Mouse (Mus musculus) left cerebral cortex, postnatal 36 days (tissue): ENCODE results near the gene Rims1. TPM values are rescaled to one million over a fixed set of nuclear protein-coding genes. Genes with fewer than 3 reads are reported as not detected.

Experiments
- DNase-seq, 2 experiments: peaks; one replicate each; pipeline ENCODE4 v3.0.0; 2021 to 2022; ENCODE audit warnings: low spot score in 2 of 2, mixed read lengths in 1 of 2
- intact Hi-C: fragments of 180-260 bp; cut with DNase I; formaldehyde crosslinking; loops from one replicate; pipeline ENCODE4 v1.15.1; 2025
- total RNA-seq, 2 experiments: library from RNA; stranded (reverse); gene quantifications; 2 replicates each; pipeline ENCODE4 v1.2.3; 2021

Rims1 gene
- total RNA-seq, 2 experiments from 2014 or later, result 406 to 441 TPM

DNA sequence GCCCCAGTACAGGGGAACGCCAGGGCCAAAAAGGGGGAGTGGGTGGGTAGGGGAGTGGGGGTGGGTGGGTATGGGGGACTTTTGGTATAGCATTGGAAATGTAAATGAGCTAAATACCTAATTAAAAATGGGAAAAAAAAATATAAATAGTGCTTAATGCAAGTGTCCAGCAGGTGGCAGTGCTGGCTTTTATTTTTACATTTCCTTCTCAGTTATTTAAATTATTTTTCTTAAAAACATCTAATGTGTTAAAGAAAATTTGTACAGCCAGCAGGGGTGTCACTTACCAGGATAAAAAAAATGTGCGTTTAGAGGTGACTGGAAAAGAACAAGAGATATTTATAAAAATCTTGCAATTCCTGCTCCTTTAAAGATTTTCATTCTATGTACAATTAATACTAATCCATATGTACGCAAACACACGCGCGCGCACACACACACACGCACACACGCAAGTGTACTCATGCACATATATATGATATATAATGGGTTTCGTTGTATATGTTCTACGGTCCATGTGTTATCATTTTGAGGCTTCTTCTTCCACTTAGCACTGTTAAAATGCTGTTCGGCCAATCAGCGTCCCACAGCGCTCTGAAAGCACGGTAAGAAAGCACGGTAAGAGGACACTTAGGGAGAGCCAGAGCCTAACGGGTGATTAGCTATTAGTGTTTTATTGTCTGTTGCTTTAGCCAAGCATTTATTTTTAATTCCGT lies 201.3 kb downstream of the Rims1 start:
- DNase-seq, result no peak

DNA sequence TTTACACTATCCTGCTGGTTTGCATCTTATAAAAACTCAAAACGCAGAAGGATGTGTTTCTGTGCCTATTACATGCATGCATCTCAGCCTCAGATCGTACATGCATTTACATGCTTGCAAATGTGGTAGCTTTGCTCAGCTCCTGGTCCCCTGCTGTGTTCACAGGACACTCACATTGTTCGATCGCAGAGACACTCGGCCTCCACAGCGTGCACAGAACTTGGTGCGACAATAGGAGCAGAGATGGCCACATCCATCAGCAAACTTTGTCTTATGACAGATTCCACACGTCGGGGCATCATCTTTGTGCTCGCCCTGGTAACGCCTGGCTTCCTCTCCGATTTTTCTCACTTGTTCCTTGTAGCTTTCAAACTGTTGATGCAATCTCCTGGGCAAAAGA lies 209.6 kb downstream of the Rims1 start:
- intact Hi-C loops, result no loop called here
- DNase-seq, result no peak

More for the DNA sequence above, 201.3 kb downstream of the Rims1 start:
- intact Hi-C loops, result loop anchor here (5.0 to 10.0 kb wide), 3 partner anchors 458 to 680 kb away; no protein-coding TSS in a partner anchor

DNA sequence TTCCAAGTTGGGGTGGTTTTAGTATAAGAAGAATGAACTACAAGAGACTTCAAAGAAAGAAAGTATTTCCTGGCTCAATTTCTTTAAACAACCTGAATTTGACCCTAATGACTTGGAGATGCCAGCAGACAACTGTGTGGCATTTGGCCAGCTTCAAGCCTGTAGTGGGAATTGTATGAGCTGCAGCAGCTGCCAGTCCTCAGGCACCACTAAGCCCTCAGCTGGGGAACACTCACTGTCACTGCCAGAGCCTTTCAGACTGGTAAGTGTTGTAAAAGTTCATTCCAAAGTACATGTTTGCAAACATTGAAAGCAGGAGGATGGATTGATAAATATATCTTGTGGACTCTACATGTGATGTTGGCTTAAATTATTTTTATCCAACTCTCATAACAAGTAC lies 211.0 kb downstream of the Rims1 start:
- intact Hi-C loops, result no loop called here
- no peak for DNase-seq

DNA sequence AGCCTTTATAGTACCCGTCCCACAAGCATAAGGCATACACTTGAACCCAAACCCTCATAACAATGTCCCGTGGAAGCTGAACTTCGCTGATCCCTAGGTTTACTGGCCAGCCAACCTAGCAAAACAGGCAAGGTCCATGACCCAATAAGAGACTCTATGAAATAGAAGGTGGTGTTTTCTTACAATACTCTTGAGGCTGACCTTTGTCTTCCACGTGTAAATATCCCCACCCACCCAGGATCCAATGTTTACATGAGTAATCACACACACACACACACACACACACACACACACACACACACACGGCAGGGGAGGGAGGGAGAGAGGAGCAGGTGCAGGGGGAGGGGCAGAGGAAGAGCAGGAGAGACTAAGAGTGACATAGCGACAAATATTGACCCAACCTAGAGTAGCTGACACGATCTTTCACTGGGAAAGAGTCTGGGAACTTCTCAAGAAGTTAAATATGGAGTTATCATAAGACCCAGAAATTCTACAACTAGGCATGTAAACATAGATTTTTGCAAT lies 217.9 kb downstream of the Rims1 start:
- no peak for DNase-seq
- intact Hi-C loops, result no loop called here

DNA sequence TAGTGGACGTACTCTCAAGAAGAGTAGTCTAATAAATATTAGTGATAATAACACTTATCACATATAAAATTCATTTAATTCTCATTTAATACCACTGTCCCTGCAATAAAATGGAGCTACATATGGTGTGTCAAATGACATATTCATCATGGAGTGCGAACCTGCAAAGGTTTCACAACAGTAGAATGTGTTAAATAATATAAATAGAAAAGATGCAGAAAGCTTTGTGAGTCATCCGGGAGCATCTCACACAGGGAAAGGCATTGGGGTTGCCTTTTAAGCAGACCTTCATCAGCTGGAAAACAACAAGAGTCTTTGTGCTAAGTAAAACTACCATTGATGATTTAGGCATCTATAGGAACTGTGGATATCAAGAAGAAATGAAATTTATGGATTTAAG lies 220.2 kb downstream of the Rims1 start:
- DNase-seq, result no peak
- intact Hi-C loops, result no loop called here

DNA sequence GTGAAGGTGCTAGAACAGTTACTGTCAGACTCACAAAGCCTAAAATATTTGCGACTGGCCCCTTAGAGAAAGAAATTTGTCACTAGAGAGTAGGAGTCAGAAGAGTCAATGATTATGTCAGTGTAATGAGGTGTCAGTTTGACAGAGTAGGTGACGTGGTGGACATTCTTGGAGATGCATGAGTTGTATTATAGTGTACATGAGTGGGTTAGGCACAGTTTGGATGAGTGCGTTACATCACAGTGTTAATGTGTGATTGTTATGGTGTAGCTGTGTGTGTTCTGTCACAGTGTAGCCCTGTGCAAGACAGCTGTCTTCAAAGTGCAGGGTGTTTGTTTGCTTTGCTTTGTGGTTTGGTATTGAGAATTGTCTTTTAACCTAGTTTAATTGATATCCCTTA lies 226.3 kb downstream of the Rims1 start:
- no peak for DNase-seq
- intact Hi-C loops, result no loop called here

DNA sequence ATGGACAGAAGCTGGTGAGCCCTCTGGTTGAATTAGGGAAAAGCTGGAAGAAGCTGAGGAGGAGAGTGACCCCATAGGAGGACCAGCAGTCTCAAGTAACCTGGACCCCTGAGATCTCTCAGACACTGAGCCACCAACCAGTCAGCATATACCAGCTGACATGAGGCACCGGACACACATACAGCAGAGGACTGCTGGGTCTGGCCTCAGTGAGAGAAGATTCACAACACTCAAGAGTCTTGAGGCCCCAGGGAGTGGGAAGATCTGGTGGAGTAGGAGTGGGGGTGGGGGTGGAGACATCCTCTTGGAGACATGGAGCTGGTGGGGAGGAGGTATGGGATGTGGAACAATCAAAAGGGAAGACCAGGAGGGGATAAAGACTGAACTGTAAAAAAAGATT lies 233.1 kb downstream of the Rims1 start:
- DNase-seq, result no peak
- intact Hi-C loops, result loop anchor here (2.0 kb wide), 1 partner anchor 60 kb away; no protein-coding TSS in a partner anchor

DNA sequence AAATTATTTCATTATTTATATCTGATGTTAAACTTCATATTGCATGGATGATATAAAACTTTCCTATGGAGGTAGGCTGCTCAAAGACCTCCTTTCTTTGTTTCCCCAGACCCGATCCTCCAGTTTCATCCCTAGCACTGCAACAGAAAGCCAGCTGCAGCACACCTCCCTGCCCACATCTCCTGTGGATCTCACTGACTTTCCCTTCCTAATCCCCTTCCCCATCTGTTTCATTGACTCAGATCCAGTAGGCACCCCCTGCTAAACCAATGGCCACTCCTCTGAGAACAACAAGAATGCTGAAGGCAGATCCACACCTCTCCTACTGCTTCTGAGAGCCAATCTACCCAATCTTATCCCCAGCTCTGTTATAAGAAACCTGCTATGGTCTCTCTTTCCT lies 259.5 kb downstream of the Rims1 start:
- intact Hi-C loops, result no loop called here
- no peak for DNase-seq

DNA sequence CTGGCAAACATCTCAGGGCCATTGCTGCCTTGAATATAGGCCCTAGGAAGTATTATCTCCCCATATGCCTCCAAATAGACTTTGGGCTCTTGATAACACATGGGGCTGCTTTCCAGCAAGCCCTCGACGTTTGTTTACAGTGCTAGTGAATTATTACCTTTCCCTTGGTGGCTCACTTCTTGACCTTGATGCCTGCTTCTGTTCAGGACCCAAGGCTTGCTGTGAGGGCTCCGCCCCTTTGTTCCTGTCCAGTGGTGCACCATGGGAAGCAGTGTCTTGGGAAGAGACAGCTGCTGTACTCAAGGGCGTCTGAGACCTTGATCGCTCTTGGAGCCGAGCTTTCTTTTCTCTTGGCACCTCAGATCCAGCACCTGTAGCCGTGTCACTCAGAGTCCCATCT lies 267.7 kb downstream of the Rims1 start:
- DNase-seq, result no peak
- intact Hi-C loops, result no loop called here

DNA sequence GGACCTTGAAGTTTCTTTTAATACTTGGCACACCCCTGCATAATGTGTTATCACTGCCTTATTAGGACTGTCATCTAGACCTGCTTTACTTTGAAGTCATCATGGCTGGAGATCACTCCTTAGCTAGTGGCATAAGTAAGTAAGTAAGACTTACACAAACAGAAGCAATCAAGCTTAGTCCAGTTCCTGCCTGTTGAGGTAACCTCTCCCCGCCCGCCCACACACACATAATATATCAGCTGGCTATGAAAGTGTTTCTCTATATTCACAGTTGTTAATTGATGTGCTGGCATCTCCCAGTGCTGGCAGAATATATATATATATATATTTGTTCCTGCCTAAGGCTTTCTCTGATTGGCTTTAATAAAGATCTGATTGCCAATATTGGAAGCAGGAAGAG lies 269.0 kb downstream of the Rims1 start:
- intact Hi-C loops, result no loop called here
- DNase-seq, result no peak

DNA sequence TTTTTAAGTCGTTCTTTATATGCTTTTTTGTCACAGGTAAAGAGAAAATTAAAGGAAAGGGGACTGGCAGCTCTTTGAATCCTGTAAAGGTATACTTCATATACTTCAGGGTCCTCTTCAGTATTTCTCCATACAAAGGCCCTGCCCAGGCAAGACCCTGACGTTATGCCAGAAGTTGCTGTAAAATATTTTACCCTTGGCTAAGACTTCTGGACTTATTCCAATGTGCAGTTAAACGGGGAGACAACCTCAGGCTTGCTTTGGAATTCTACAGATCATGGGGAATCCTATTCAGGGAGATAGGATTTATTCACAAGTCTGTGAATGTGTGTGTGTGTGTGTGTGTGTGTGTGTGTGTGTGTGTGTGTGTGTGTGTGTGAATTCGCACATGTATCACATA lies 270.7 kb downstream of the Rims1 start:
- intact Hi-C loops, result no loop called here
- no peak for DNase-seq

DNA sequence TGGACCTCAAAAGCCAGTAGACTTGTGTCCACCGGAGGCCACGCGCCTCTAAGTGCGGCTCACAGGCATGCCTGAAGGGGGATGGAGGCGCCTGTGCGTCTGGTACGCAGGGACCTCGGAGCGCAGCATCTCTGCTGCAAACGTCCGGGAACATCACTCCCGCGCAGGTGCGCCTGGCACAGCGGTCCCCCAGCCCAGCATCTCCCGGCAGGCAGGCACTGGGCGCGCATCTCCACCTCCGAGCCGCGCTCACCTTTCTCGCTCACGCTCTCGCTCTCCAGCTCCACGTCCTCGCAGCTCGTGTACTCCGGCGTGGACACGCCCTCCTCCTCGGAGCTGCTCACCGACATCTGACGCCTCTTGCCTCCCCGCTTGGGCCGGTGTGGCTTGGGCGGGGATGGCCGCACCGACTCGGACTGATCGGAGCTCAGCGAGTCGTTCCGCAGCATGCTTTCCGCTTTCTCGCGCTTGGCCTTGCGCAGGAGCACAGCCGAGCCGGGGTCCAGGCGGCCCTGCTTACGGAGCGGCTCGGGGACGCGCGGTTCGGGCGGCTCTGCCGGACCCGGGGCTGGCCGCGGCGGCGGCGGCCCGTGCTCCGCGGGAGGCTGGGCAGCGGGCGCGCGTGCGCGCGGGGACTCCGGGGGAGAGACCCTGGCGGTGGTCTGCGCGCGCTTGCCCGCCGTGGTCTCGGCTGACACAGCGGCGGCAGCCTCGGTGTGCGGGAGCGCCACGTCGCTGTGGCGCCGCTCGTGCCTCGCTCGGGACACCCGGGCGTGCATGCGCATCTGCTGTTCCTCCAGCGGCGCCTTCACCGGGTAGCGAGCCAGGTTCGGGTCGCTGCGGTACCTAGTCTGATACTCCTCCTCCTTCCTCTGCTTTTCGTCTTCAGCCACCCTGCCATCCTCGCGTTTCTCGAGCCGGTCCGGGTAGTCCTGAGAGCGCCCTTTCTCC lies 272.4 kb downstream of the Rims1 start:
- intact Hi-C loops, result no loop called here

DNA sequence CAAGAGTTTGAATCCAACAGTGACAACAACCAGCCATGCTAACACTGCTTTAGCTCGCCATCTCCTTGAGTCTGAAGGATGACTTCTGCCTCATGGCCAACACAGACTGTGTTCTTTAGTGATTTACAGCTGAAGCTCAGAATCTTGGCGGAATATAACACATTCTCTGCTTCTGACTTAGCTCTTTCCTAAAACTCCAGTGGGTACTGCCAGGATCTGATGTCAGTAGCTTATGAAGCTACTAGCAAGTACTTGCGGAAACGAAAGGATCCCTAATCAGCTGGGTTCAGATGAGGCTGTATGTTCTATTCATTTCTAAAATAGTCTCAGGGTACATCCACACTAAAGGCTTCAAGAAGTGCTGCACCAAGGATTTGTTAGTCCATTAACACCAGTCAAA lies 290.7 kb downstream of the Rims1 start:
- intact Hi-C loops, result no loop called here
- no peak for DNase-seq

More for the DNA sequence above, 272.4 kb downstream of the Rims1 start:
- peak; percentile 60 to 73 for DNase-seq

DNA sequence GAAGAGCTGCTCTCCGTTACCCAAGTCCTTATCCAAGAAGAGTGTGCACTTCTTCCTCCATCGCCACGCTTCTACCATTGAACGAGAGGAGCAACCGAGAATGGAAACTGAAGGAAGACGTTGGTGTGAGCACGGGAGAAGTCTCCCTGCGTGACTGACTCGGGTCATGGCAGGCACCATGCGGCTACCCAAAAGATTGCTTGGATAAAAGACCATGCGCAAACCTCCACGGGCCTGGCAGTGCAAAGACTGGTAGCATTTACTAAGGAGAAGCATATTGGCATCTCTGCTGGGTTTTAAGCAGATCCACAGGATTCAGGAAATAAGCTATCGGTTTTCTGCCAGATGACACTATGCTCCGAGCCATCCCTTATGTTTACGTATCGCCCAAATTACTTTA lies 293.4 kb downstream of the Rims1 start:
- intact Hi-C loops, result loop anchor here (2.0 kb wide), 1 partner anchor 60 kb away; no protein-coding TSS in a partner anchor
- no peak for DNase-seq

DNA sequence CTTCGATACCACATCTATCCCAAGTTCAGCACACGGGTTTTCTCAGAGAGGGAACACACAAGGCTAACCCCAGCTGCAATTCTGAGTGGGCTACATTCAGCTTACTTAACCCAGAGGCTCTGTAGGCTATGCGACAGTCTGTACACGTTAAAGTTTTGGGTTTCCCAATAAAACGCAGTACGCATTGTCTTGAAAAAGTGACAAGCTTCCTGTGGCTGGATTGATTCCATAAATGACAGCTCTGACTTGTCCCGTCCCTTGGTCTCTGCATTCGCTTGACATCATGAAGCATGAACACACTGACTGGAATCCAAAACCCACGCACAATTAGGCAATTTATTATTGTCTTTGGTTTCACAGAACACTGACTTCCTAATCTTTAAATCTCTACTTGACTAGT lies 294.2 kb downstream of the Rims1 start:
- intact Hi-C loops, result loop anchor here (2.0 kb wide), 1 partner anchor 61 kb away; no protein-coding TSS in a partner anchor
- no peak for DNase-seq

DNA sequence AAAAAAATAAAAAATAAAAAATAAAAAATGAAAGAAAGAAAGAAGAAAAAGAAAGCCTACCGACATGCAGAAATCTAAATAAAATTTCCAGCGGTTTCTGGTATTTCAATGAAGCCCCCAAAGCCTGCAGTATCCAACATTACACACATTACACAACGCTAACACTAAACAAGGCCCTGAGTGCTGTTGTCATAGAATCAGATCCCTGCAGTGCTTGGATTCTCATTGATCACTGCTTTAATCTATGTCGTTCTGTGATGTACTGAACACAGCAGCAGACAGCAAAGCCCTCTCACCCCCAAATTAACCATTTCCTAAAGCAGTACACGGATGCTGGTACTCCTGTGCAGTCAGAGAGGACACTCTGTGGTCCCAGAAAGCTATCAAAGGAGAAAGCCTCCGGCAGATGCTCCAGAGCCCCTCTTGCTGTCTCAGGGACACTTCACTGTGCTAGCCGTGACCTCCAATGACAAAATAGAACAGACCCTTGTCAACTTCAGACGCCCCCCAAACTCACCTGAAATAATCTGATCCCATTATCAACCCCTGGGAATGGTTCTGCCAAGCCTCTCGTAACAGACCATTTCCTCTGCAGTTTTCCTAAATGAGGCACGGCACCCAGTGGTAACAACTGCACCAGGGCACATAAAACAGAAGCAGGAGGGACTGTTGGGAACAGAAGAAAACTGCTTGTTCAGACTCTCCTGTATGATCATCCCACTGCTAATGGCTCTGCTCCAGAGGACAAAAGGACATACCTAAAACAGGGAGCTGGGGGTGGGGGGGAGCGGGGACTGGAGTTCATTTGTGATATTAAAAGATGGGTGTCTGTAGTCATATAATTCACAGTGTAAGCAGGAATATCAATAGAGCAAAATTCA lies 296.8 kb downstream of the Rims1 start:
- intact Hi-C loops, result no loop called here
- no peak for DNase-seq

DNA sequence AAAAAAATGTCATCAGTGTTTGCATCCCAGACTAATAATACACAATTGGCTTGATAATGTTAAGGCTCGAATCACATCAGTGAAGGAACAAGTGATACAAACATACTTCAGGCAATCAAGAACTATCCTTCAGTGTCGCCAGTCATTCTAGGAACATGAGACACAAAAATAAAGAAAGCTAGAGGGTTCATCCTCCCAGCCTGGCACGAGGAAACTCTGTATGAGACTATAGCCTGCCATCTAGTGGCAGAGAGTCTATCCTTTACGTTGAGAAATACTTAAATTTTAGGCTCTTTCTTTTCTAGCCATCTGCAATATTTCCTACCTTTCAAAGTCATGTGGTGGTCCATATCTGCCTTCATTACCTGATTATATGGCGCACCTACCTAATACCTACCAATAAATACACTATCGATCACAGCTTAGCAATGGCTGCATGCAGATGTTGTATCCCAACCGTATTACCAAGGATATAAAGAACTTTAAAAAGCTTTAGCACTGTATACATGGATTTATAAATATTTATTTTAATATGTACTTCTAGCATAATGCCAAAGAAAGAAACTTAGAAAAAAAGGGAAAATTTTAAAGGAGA lies 318.4 kb downstream of the Rims1 start:
- intact Hi-C loops, result no loop called here
- no peak for DNase-seq

DNA sequence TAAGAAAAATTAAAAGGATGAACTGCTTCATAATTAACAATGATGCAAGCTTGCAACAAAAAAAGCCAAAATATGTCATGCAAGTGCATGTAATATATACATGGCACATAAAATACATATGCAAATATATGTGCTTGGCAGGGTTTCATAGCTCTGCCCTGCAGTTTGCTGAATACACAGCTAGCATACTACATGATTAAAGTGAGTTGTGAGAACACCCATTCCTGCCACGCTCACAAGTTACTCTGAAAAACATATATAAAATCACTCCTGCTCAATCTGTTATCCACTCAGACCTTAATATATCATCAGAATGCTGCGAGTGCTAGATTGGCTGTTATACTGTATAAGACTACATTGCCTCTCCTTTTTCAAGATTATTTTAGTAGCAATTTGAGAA lies 329.6 kb downstream of the Rims1 start:
- DNase-seq, result no peak
- intact Hi-C loops, result no loop called here

DNA sequence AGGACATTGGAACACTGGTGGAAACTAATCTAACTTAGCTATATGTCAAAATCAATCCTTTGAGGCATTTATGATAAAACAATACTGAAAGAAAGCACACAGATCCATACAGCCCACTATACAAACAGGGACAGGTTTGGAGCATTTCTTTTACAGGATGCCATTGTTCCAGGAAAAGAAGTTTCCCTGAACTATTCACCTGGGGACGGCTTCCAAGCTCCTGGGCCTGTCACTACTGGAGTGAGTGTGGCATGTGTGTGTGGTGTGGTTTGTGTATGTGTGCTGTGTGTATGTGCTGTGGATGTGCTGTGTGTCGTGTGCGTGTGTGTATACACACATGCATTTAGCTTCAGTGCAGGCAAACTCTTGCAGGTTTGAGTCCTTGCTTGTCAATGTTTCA lies 338.8 kb downstream of the Rims1 start:
- intact Hi-C loops, result no loop called here
- no peak for DNase-seq
